Mouse (Mus musculus) natural killer cell, adult 2 months (primary cell): ENCODE measurements around the gene Ino80.

Experiments
- DNase-seq, 2 experiments: peaks; one replicate each; pipeline ENCODE4 v3.0.0; 2022; ENCODE audit warnings: low spot score in 2 of 2

Gene Ino80

GRCm38 (mm10) chr2:119323866-119324575, 153.5 kb downstream of the Ino80 start:
- DNase-seq = peak in 1 of 2 experiments; percentile 36
